Mouse (Mus musculus) lung, adult 2 months (tissue): ENCODE results near the gene Aco1.

Source experiments
- CTCF ChIP-seq: fragments of 200-500 bp; IDR thresholded peaks from 2 replicates; pipeline ENCODE4 v1.5.1; 2011; ENCODE audit warnings: mild to moderate bottlenecking, low read length, control low read depth; ENCODE audit not compliant: insufficient read depth
- POLR2A ChIP-seq: fragments of 200-500 bp; IDR thresholded peaks from 2 replicates; pipeline ENCODE4 v1.6.1; 2011; ENCODE audit warnings: low read depth, mild to moderate bottlenecking, control low read depth, low read length, borderline replicate concordance; ENCODE audit errors: extremely low read depth

DNA sequence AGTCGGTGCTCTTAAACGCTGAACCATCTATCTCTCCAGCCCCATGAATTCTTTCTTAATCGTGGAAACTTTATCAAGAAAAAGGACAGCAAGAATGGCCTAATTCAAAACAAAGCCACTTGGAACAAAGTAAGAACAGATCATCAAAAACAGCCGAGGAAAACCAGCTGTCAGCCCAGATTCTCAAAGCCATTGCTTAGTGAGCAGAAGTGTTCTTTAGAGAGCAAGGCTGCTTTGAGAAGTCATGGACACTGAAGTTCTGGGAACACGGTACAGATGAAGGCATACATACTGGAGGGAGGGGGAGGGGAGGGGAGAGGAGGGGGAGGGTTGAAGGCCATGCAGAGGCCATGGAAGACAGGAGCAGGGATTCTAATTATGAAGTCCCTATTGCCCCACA, 83.2 kb downstream of the Aco1 start:
- TF ChIP-seq CTCF (no peak), POLR2A (no peak)
